Mouse (Mus musculus): ENCODE data around the gene Xylt1. TPM values are rescaled to one million over a fixed set of nuclear protein-coding genes. Genes with fewer than 3 reads are reported as not detected.

Gene Xylt1
- polyA plus RNA-seq, 1 experiment from 2014 or later = 1.6 TPM

- 29% methylated on average over 3 of the region's 3 CpGs for WGBS
- H3K27ac ChIP-seq (ENCODE audit: low read depth) = no peak overlapping the region
- H3K4me1 ChIP-seq (replicated peaks; ENCODE audit: control insufficient read depth, insufficient read depth, low read length) = no peaks in the 10 kb centered on the region
- H3K36me3 ChIP-seq (ENCODE audit: control insufficient read depth, insufficient read depth, low read length) = no peaks in the 10 kb centered on the region
- H3K4me3 ChIP-seq (ENCODE audit: low read depth, low read length) = no peak overlapping the region
- no peak overlapping the region for H3K4me2 ChIP-seq (ENCODE audit: low read length)
- DNase-seq (ENCODE audit: low spot score) (no peak), ATAC-seq (replicated peaks; ENCODE audit: low FRiP score, low TSS enrichment, low read depth) (no peak)
- no peak overlapping the region for H3K9ac ChIP-seq (ENCODE audit: low read length)
- H3K9me3 ChIP-seq (ENCODE audit: control insufficient read depth, low read length) = no peaks in the 10 kb centered on the region
- H3K27me3 ChIP-seq (replicated peaks; ENCODE audit: control insufficient read depth, insufficient read depth, low read length) = no peaks in the 10 kb centered on the region
Measured at GRCm38 (mm10) chr7:117532651-117533050, 151.9 kb downstream of the Xylt1 start.

GRCm38 (mm10) chr7:117533164-117533563 is 152.4 kb downstream of the Xylt1 start:
- Histone ChIP-seq H3K9ac (ENCODE audit: low read length) (no peak overlapping the region), H3K4me3 (ENCODE audit: low read depth, low read length) (no peak overlapping the region), H3K27ac (ENCODE audit: low read depth) (no peak overlapping the region), H3K27me3 (replicated peaks; ENCODE audit: control insufficient read depth, insufficient read depth, low read length) (no peaks in the 10 kb centered on the region), H3K4me1 (replicated peaks; ENCODE audit: control insufficient read depth, insufficient read depth, low read length) (no peaks in the 10 kb centered on the region), H3K9me3 (ENCODE audit: control insufficient read depth, low read length) (no peaks in the 10 kb centered on the region), H3K4me2 (ENCODE audit: low read length) (no peak overlapping the region), H3K36me3 (ENCODE audit: control insufficient read depth, insufficient read depth, low read length) (no peaks in the 10 kb centered on the region)
- DNase-seq (ENCODE audit: low spot score) = no peak
- no peak for ATAC-seq (replicated peaks; ENCODE audit: low FRiP score, low TSS enrichment, low read depth)
- 25% methylated on average over 5 of the region's 5 CpGs for WGBS

GRCm38 (mm10) chr7:117539931-117540330 is 159.2 kb downstream of the Xylt1 start:
- H3K9me3 ChIP-seq (ENCODE audit: control insufficient read depth, low read length) = no peaks in the 10 kb centered on the region
- DNase-seq (ENCODE audit: low spot score) (no peak), ATAC-seq (replicated peaks; ENCODE audit: low FRiP score, low TSS enrichment, low read depth) (no peak)
- H3K36me3 ChIP-seq (ENCODE audit: control insufficient read depth, insufficient read depth, low read length) = no peaks in the 10 kb centered on the region
- H3K27me3 ChIP-seq (replicated peaks; ENCODE audit: control insufficient read depth, insufficient read depth, low read length) = no peaks in the 10 kb centered on the region
- no peak overlapping the region for H3K4me2 ChIP-seq (ENCODE audit: low read length)
- no peak overlapping the region for H3K27ac ChIP-seq (ENCODE audit: low read depth)
- no peak overlapping the region for H3K4me3 ChIP-seq (ENCODE audit: low read depth, low read length)
- H3K9ac ChIP-seq (ENCODE audit: low read length) = no peak overlapping the region
- H3K4me1 ChIP-seq (replicated peaks; ENCODE audit: control insufficient read depth, insufficient read depth, low read length) = 0 out of 2 replicates have a peak, but pooled peaks cover 9% of the 10 kb centered on the region
- WGBS = 59% methylated on average over 5 of the region's 5 CpGs

GRCm38 (mm10) chr7:117540413-117540812 is 159.6 kb downstream of the Xylt1 start:
- no peaks in the 10 kb centered on the region for H3K9me3 ChIP-seq (ENCODE audit: control insufficient read depth, low read length)
- ATAC-seq (replicated peaks; ENCODE audit: low FRiP score, low TSS enrichment, low read depth) = no peak
- 0 out of 2 replicates have a peak, but pooled peaks cover 9% of the 10 kb centered on the region for H3K4me1 ChIP-seq (replicated peaks; ENCODE audit: control insufficient read depth, insufficient read depth, low read length)
- H3K4me2 ChIP-seq (ENCODE audit: low read length) = no peak overlapping the region
- no peak overlapping the region for H3K27ac ChIP-seq (ENCODE audit: low read depth)
- H3K9ac ChIP-seq (ENCODE audit: low read length) = no peak overlapping the region
- WGBS = 32% methylated on average over 5 of the region's 5 CpGs
- DNase-seq (ENCODE audit: low spot score) = no peak
- no peaks in the 10 kb centered on the region for H3K27me3 ChIP-seq (replicated peaks; ENCODE audit: control insufficient read depth, insufficient read depth, low read length)
- no peak overlapping the region for H3K4me3 ChIP-seq (ENCODE audit: low read depth, low read length)
- no peaks in the 10 kb centered on the region for H3K36me3 ChIP-seq (ENCODE audit: control insufficient read depth, insufficient read depth, low read length)

GRCm38 (mm10) chr7:117541056-117541455 is 160.3 kb downstream of the Xylt1 start:
- no peak overlapping the region for H3K4me2 ChIP-seq (ENCODE audit: low read length)
- H3K36me3 ChIP-seq (ENCODE audit: control insufficient read depth, insufficient read depth, low read length) = no peaks in the 10 kb centered on the region
- no peak overlapping the region for H3K9ac ChIP-seq (ENCODE audit: low read length)
- no peaks in the 10 kb centered on the region for H3K27me3 ChIP-seq (replicated peaks; ENCODE audit: control insufficient read depth, insufficient read depth, low read length)
- no peak overlapping the region for H3K27ac ChIP-seq (ENCODE audit: low read depth)
- 0 out of 2 replicates have a peak, but pooled peaks cover 9% of the 10 kb centered on the region for H3K4me1 ChIP-seq (replicated peaks; ENCODE audit: control insufficient read depth, insufficient read depth, low read length)
- WGBS = 40% methylated on average over 1 of the region's 1 CpGs
- DNase-seq (ENCODE audit: low spot score) (no peak), ATAC-seq (replicated peaks; ENCODE audit: low FRiP score, low TSS enrichment, low read depth) (no peak)
- H3K4me3 ChIP-seq (ENCODE audit: low read depth, low read length) = no peak overlapping the region
- no peaks in the 10 kb centered on the region for H3K9me3 ChIP-seq (ENCODE audit: control insufficient read depth, low read length)

- Histone ChIP-seq H3K9me3 (ENCODE audit: control insufficient read depth, low read length) (no peaks in the 10 kb centered on the region), H3K4me3 (ENCODE audit: low read depth, low read length) (no peak overlapping the region), H3K4me2 (ENCODE audit: low read length) (no peak overlapping the region), H3K4me1 (replicated peaks; ENCODE audit: control insufficient read depth, insufficient read depth, low read length) (0 out of 2 replicates have a peak, but pooled peaks cover 9% of the 10 kb centered on the region), H3K9ac (ENCODE audit: low read length) (no peak overlapping the region), H3K27me3 (replicated peaks; ENCODE audit: control insufficient read depth, insufficient read depth, low read length) (no peaks in the 10 kb centered on the region), H3K27ac (ENCODE audit: low read depth) (no peak overlapping the region), H3K36me3 (ENCODE audit: control insufficient read depth, insufficient read depth, low read length) (no peaks in the 10 kb centered on the region)
- ATAC-seq (replicated peaks; ENCODE audit: low FRiP score, low TSS enrichment, low read depth) = no peak
- 65% methylated on average over 3 of the region's 3 CpGs for WGBS
- DNase-seq (ENCODE audit: low spot score) = no peak
Measured at GRCm38 (mm10) chr7:117541681-117542080, 160.9 kb downstream of the Xylt1 start.

- Histone ChIP-seq H3K27me3 (replicated peaks; ENCODE audit: control insufficient read depth, insufficient read depth, low read length) (no peaks in the 10 kb centered on the region), H3K9me3 (ENCODE audit: control insufficient read depth, low read length) (no peaks in the 10 kb centered on the region), H3K4me1 (replicated peaks; ENCODE audit: control insufficient read depth, insufficient read depth, low read length) (0 out of 2 replicates have a peak, but pooled peaks cover 9% of the 10 kb centered on the region), H3K27ac (ENCODE audit: low read depth) (no peak overlapping the region), H3K4me3 (ENCODE audit: low read depth, low read length) (no peak overlapping the region), H3K36me3 (ENCODE audit: control insufficient read depth, insufficient read depth, low read length) (no peaks in the 10 kb centered on the region), H3K4me2 (ENCODE audit: low read length) (no peak overlapping the region), H3K9ac (ENCODE audit: low read length) (no peak overlapping the region)
- ATAC-seq (replicated peaks; ENCODE audit: low FRiP score, low TSS enrichment, low read depth) (no peak), DNase-seq (ENCODE audit: low spot score) (no peak)
- 62% methylated on average over 8 of the region's 8 CpGs for WGBS
Measured at GRCm38 (mm10) chr7:117543041-117543440, 162.3 kb downstream of the Xylt1 start.

- Histone ChIP-seq H3K9ac (ENCODE audit: low read length) (no peak overlapping the region), H3K27ac (ENCODE audit: low read depth) (no peak overlapping the region), H3K4me2 (ENCODE audit: low read length) (no peak overlapping the region), H3K27me3 (replicated peaks; ENCODE audit: control insufficient read depth, insufficient read depth, low read length) (no peaks in the 10 kb centered on the region), H3K4me3 (ENCODE audit: low read depth, low read length) (no peak overlapping the region), H3K4me1 (replicated peaks; ENCODE audit: control insufficient read depth, insufficient read depth, low read length) (0 out of 2 replicates have a peak, but pooled peaks cover 9% of the 10 kb centered on the region), H3K9me3 (ENCODE audit: control insufficient read depth, low read length) (no peaks in the 10 kb centered on the region), H3K36me3 (ENCODE audit: control insufficient read depth, insufficient read depth, low read length) (no peaks in the 10 kb centered on the region)
- ATAC-seq (replicated peaks; ENCODE audit: low FRiP score, low TSS enrichment, low read depth) = no peak
- no peak for DNase-seq (ENCODE audit: low spot score)
- 15% methylated on average over 2 of the region's 2 CpGs for WGBS
Measured at GRCm38 (mm10) chr7:117544126-117544525, 163.3 kb downstream of the Xylt1 start.

GRCm38 (mm10) chr7:117548301-117548700 is 167.5 kb downstream of the Xylt1 start:
- WGBS = 83% methylated on average over 8 of the region's 8 CpGs
- Histone ChIP-seq H3K4me1 (replicated peaks; ENCODE audit: control insufficient read depth, insufficient read depth, low read length) (no peaks in the 10 kb centered on the region), H3K36me3 (ENCODE audit: control insufficient read depth, insufficient read depth, low read length) (no peaks in the 10 kb centered on the region), H3K27ac (ENCODE audit: low read depth) (no peak overlapping the region), H3K27me3 (replicated peaks; ENCODE audit: control insufficient read depth, insufficient read depth, low read length) (no peaks in the 10 kb centered on the region), H3K4me2 (ENCODE audit: low read length) (no peak overlapping the region), H3K9ac (ENCODE audit: low read length) (no peak overlapping the region), H3K9me3 (ENCODE audit: control insufficient read depth, low read length) (no peaks in the 10 kb centered on the region), H3K4me3 (ENCODE audit: low read depth, low read length) (no peak overlapping the region)
- DNase-seq (ENCODE audit: low spot score) (no peak), ATAC-seq (replicated peaks; ENCODE audit: low FRiP score, low TSS enrichment, low read depth) (no peak)
